Mouse (Mus musculus) A20 (cell line): ENCODE results near the gene Limk2.

Source experiments
- DNase-seq: peaks from one replicate; pipeline ENCODE4 v3.0.0-alpha.2; 2011; ENCODE audit warnings: low read depth, low spot score

The Limk2 gene

DNA sequence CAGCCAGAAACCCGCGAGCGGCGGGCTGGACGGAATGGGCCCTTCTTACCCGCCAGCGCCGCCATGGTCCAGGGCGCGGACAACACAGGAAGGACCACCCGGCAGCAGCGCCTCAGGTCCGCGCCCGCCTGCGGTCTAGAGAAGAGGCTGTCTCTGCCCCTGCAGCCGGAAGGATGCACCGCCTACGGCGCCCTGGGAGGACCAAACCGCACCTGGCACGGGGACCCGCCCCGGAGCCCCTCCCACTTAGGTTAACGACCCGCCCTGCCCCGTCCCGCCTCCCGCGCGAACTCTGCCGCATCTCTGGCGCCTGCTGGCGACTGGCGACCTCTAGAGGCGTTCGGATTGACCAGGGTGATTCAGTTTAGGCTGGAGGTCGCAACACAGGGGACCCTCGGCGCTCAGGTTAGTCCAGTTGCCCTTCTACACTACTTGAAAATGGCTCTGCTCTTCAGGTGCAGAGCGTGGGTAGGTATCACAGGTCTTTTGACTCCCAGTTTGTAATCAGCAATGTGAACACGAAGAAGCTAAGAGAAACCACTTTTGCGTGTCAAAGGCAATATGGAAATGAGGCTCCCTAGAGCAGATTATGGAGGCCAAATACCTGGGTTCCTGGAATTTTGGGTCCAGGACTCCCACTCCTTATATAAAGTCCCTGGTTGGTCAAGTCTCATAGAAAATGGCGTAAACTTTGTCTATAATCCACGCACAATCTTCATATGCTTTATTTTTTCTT is at the start of gene Limk2:
Limk2 (minus strand) TSS at position 193 of the 736 bp plus-strand sequence.
- peak; percentile 98 for DNase-seq

DNA sequence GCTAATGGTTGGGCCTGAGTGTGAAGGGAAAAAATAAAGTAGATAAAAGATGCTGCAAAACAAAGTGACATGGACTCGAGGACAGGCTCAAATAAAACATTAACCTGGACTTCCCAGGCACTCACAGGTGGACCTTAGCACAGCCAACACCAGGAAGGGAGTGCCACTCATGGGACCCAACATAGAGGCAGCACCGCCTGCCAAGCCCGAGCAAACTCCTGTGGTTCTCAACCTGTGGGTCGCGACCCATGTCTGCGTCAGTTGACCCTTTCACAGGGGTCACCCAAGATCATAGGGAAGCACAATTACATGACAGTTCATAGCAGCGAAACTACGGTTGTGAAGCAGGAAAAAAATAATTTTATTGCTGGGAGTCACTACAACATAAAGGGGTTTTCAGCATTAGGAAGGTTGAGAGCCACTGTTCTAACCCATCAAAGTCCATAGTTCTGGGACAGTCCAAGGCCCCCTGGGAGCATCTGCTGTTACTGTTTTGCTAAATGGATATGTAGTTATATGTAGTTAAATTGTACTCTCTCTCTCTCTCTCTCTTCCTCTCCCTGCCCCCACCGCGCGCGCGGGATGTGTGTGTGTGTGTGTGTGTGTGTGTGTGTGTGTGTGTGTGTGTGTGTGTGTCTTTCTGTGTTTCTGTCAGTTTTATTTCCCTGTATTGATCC is 49.6 kb upstream of the Limk2 start:
- DNase-seq, result no peak

DNA sequence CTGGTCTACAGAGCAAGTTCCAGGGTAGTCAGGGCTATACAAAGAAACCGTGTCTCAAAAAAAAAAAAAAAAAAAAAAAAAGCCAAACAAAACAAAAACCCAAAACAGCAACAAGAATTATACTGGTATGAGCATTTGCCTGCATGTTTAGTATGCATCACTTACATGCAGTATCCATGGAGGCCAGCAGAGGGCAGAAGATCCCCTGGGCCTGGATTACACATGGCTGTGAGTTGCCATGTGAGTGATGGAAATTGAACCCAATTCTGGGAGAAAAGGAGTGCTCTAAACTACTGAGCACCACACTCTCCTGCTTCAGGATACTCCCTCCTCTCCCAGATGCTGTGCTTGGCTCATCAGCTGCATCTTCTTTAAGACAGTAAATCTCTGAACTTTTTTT is 47.4 kb upstream of the Limk2 start:
- peak; percentile 67 for DNase-seq

DNA sequence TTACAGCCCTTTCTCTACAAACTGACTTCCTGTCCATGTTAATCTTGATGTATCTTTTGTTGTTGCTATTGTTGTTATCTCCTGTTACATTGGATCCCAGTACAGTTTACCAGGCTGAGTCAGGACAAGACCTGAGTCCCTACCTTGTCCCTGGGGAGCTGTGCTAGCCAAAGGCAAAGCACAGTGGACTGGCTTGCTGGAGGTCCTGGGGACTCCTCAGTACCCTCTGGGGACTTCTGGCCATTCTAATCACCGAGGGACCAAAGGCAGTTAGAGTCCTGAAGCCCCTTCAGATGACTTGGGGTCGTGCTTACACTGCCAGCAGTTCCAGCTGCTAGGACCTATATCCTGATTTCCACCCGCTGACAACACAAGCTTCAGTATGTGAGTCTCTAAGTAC is 45.5 kb upstream of the Limk2 start:
- no peak for DNase-seq

DNA sequence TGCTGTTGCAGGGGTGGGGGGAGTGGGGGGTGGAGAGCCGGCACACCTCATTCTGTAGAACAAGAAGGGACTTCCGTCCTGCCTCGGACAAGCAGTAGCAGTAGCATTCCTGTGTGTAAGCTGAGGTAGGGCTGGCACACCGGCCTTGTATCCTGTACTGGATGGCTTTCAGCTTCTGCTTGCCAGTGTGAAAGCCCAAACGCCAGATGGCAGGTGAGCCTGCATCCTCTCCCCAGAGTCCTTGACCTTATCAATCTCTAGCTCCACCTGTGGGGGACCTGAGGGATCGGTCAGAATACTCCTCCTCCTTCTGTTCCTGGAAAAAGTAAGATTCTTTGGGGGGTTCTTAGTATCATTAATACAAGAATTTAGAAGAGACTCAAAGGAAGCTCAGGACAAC is 44.5 kb upstream of the Limk2 start:
- DNase-seq, result peak; percentile 71

DNA sequence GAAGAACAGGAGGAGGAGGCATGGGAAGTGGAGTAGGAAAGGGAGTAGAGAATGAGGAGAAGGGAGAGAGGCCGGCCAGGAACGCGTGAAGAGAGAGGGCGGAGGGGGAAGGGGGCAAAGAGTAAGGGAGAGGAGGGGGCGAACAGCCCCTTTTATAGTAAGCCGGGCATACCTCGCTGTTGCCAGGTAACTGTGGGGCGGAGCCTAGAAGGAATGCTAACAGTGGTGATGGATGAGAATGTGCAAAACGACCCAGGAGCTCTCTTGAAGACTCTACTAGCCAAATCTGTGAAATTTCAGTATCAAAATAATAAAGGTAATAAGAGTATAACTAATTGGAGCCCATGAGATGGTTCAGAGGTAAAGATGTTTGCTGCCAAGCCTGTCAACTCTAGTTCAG is 43.8 kb upstream of the Limk2 start:
- peak; percentile 40 for DNase-seq

DNA sequence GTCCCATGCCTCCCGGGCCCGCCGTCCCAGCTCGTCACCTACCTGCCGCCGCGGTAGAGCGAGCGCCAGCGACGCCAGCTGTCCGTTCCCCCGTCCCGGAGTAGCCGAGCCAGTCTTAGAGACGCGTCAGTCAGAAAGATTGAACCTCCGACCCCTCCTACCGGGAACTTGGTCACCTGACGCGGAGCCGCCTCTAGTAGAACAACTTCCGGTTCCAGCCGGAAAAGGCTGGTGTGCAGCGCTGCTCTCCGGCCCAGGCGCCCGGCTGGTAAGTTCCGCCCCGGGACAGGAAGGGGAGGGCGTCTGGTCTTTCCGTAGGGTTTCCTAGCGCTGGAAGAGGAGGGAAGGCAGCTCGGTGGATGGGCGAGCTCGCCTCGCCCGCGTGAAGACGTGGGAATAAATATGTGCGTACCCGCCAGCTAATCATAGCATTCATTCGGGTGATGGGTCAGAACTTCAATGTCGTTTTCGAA is 43.2 kb upstream of the Limk2 start, which contains the start of gene Rnf185:
Rnf185 (minus strand) TSS at position 197 of the 473 bp plus-strand sequence.
- peak; percentile 96 for DNase-seq

DNA sequence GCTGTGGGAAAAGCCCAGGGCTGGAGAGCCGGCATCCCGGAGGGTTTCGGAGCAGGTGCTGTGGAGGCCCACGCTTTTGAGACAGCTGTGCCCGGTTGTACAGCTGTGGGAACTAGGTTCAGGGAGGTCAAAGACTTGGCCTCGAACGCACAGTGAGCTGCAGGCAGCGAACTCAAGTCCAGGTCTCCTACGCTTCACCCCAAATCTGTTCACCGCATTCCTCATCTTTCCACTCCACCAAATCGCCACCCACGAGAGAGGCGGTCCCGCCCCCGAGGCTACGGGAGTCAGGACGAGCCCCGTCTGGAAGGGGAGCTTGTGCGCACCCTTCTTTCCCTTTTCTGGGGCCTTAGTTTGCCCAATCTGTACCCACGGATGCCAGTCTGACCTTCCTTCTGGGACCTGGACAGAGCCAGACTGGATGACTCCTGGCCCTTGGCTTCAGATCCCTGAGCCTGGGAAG is 42.7 kb upstream of the Limk2 start:
- peak; percentile 75 for DNase-seq

DNA sequence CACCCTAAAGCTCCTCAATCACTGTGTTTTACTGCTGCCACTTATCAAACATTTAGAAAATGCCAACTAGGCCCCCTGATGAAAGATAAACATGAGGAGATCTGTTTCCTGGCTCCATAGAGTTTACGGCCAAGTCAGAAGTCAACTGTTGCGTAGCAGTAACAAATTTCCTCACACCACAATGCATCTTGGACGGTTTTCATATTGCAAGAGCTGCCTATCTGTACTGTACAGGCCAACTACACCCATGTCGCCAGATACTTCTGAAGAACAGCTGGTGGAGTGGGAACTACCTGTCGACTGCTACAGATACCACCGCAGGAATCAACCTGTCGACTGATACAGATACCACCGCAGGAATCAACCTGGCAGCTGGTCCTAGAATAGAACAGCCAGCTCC is 35.9 kb upstream of the Limk2 start:
- DNase-seq, result no peak

DNA sequence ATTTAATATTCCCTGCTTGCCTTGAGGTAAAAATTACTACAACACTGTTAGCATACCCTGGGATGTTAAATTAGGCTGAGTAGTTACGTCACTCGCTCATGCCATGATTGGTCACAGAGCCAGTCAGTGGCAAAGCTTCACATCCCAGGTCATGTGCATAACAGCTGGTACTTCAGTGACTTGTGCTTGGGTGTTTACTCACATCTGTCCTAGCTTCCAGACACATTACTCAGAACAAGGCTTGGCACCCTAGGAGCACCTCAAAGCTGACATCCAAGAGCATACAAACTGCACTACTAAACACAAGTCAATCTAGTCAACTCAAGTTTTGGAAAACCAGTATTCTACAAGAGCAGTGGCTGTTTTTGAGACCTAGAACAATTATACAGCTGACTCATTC is 34.1 kb upstream of the Limk2 start:
- no peak for DNase-seq

DNA sequence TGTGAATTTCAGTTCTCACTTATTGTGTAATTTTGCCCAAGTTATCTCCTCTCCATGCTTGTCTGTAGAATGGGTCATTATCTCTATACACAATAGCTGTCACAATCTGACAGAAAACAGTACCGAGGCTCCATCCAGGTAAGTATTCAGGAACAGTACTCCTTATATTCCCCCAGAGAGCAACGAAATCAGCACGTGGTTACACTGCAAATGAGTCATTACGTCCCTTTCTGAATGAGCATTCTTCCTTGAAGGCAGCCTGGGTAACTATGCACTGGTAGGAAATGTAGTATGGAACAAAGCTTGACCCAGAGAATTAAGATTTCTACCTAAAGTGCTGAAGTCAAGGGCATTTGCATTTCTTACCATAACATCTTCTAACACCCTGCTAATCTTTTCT is 33.7 kb upstream of the Limk2 start:
- DNase-seq, result no peak

DNA sequence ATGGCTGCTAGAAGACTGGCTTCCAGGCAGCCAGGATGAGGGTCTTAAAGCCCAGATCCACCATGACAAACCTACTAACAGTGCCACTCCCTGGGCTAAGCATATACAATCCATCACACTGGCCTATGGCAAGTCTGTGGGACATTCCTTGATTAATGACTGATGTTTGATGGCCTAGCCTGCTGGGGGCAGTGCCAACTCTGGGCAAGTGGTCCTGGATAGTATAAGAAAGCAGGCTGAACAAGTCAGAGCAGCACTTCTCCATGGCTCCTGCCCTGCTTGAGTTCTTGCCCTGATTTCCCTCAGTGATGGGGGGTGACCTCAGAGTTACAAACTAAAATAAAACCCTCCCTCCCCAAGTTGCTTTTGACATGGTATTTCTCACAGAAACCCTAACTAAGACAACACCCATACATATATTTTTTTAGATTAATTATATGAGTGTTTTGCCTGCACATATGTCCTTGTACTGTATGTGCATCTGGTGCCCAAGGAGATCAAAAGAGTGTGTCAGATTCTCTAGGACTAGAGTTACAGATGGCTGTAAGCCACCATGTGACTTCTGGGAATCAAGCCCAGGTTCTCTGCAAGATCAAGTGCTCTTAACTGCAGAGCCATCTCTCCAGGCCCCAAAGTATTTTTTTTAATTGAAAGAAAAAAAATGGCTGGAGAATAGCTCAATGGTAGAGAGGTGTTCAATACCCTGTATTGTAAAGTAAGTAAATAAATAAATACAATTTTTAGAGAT is 32.9 kb upstream of the Limk2 start:
- no peak for DNase-seq

DNA sequence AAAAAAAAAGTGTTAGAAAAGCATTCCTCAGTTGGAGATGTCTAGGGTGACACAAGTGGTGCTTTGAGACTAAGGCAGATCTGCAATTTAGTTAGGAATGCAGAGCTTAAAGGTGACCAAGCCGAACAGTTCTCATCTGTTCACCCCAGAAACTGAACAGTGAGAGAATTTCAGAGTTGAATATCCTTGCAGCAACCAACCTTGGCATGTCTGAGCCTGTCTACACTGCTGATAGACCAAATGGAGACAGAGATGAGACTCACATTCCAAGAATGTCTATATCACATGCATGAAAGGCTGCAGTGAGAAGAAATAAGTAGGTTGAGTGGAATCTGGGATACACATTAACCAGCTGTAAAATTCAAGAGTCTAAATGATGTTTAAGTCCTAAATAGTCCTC is 28.6 kb upstream of the Limk2 start:
- no peak for DNase-seq

DNA sequence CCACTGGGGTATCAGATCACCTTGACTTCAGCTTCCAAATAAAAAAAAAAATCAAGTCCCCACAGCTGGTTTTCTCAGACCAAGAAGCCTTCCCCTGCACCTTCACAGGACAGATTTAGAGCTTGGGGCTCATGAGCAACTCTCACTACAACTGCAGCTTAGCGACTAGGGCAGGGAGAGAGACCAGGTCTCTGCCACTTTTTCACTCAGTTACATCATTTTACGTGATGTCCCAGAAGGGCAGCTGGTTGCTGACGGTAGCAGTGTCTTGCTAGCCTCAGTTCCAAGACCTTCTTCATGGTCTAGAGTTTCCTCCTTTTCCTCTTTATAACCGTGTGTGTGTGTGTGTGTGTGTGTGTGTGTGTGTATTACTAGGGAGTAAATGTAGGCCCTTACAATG is 24.8 kb upstream of the Limk2 start:
- DNase-seq, result no peak

DNA sequence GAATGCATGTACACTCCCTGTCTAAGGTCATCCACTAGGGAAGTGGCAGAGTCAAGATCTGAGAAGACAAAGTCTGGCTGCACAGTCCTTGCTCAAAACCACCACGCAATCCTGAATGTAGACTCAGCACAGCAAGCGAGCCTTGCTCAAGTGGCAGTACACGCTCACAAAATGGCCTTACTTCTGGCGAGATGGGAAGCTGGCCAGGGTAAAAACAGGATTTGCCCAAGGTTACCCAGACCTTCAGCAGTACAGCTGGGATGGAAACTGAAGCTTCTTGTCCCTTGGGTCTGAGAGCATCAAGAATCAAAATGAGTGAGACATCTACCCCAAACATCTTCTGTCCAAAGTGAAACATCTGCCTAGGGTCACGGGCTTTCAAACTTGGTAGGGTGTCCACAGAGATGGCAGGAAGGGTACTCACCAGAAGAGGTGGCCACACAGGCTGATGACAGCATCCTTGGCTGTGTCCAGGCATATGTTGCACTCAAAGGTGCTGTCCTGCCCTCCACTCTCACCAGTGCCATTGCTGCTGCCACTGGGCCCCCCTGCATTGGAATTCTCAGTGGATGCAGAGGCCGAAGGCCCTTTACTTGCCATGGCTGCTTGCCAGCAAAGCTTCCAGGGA is 23.1 kb upstream of the Limk2 start:
- DNase-seq, result no peak

DNA sequence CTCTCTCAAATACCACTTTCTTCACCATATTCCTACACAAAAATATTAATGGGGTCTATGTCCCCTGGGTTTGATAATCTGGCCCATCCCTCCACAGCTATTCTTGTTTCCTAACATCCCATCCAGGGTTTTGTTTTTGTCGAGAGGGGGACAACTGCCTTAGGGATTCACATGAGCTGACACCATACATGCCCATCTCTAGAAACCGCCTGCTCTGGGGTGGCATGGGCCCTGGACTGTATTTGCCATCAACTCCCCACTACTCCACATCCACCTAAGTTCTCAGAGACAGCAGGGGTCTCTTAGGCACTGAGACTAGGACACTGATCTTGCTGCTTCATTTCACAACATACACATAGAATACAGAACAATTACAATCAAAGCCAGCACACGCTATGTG is 22.5 kb upstream of the Limk2 start:
- DNase-seq, result no peak

DNA sequence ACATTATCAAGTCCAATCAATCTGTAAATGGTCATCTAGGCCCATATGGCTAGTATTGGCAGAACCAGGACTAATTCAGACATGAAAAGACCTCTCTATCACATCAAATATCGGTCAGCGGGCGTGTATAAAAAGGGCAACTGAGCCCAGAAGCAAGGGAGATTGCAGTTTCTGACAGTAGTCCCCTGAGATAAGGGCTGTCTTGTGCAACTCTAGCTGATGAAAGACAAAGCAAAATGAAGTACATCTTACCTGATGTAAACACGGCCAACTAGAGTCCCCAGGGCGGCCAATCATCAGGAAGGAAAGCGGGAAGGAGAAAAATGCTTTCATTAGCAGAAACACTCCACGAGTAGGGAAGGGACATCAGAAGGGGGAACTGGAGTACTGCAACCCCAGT is 19.6 kb upstream of the Limk2 start:
- DNase-seq, result no peak

DNA sequence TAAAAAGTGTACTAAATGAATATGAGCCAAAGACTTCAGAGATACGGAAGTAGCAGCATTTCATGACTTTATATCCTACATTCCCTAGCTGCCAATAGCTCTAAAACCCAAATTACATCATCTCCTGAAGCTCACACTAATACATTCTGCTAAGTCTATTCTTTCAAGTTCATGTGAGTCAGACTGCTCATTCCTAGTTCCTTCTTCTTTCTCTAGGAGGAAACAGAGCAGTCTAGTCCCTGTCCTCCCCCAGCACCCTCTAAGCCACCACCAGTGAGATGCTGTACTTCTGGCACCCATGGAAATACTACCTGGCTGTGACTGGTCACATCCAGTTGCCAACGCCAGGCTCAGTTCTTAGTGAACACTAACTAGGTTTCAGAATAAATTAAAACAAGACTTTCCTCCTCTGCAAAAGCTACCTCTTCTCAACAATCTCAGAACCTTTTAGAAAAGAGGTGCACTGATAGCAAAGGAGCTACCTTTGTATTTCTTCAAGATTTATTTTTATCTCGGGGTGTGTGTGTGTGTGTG is 18.8 kb upstream of the Limk2 start:
- DNase-seq, result no peak

DNA sequence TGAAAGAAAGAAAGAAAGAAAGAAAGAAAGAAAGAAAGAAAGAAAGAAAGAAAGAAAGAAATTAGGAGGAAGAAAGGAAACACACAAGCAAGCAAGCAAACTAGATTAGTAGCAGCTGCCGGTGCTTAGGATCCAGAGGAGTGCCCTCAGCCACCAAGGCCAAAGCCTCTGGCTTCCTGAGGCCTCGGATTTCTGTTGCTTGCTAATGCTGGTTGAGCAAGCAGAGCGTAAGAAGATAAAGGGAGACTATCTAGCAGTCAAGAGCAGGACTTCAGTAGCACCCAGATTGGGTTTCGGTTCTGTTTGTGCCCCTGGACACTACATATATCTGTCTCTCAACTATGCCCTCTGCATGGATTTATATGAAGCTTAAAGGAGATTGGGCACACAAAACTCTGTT is 13.3 kb upstream of the Limk2 start:
- no peak for DNase-seq

DNA sequence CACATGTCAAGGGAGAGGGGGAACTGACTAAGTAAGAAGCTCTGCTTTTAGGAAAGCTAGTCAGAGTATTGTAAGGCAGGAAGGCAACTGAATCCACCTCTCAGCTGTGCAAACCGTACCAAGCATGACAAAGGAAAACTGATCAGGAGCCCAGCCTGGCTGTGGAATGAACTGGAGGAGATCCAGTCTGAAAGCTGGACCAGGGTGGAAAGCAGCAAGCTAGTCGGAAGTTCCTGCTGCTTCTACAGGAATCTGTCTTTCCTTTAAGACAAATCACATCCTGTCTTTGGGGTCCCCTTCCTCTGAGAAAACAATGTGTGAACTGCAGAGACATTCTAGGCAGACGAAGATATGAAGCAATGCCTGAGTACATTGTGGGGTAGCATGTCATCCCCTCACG is 9.8 kb upstream of the Limk2 start:
- no peak for DNase-seq

DNA sequence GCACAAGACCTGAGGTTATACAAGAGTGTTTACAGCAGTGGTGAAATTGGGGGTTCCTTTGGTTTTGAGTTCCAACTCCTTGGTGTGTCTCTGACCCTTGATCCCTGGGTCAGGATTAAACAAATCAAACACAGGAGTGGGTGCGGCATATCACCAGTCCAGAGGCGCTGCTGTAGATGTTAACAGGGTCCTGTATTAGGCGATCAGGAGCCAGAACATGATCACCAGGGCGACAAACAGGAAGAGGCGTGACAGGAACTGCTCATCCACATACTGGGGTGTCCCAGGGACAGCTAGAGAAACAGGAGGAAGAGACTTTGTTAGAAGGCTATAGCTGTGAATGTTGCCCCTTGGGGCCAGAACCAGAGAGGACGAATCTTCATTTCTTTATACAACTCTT is 8.8 kb upstream of the Limk2 start:
- no peak for DNase-seq

DNA sequence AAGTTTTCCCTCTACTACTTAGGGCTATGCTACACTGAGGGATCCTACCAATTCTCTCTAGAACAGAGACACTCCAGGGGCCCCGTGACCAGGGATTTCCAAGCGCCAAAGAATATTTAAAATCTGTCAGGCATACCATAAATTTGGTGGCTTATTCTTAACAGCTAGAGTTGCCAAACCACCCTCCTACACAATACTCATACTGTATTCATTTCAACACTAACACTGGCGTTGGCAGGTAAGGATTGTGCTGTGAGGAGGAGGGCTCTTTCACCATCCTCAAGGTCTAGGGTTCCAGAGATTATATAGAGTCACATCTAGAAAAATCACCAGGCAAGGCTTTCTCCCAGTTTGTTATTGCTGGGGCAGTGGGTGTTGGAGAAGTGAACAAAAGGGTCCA is 7.4 kb upstream of the Limk2 start:
- DNase-seq, result no peak
